Mouse (Mus musculus) G1E (cell line): ENCODE measurements around the gene Gnb3. TPM values are rescaled to one million over a fixed set of nuclear protein-coding genes. Genes with fewer than 3 reads are reported as not detected.

ENCODE experiments used
- ATAC-seq: 2 replicates; pipeline ENCODE4 v1.8.0; 2016; ENCODE audit warnings: mild to moderate bottlenecking; ENCODE audit not compliant: insufficient number of reproducible peaks, poor library complexity, low FRiP score, severe bottlenecking; ENCODE audit errors: extremely low read depth
- DNase-seq: peaks from one replicate; pipeline ENCODE4 v3.0.0; 2012; ENCODE audit warnings: low spot score
- H3K27me3 ChIP-seq: 2 replicates; pipeline ENCODE4 v1.6.1; 2012; ENCODE audit warnings: mild to moderate bottlenecking, low read length, inconsistent platforms; ENCODE audit not compliant: insufficient read depth
- H3K36me3 ChIP-seq: replicated peaks from 2 replicates; pipeline ENCODE3; 2012; ENCODE audit warnings: mild to moderate bottlenecking, inconsistent platforms
- H3K4me1 ChIP-seq: 2 replicates; pipeline ENCODE4 v1.6.1; 2012; ENCODE audit warnings: low read depth, low read length, inconsistent platforms, mixed read lengths; ENCODE audit not compliant: insufficient read depth
- H3K4me3 ChIP-seq: 2 replicates; pipeline ENCODE4 v1.5.1; 2012; ENCODE audit warnings: low read depth, mild to moderate bottlenecking, inconsistent platforms, low read length, moderate library complexity, mixed read lengths
- H3K9me3 ChIP-seq: replicated peaks from 2 replicates; pipeline ENCODE4 v1.6.1; 2012; ENCODE audit warnings: inconsistent platforms
- CTCF ChIP-seq: IDR thresholded peaks from 2 replicates; pipeline ENCODE4 v1.5.1; 2012; ENCODE audit warnings: low read depth, low read length, inconsistent platforms, mixed read lengths
- GATA1 ChIP-seq: IDR thresholded peaks from 2 replicates; pipeline ENCODE4 v1.6.1; 2012; ENCODE audit warnings: borderline replicate concordance, low read length, inconsistent platforms, mixed read lengths
- GATA2 ChIP-seq: IDR thresholded peaks from 2 replicates; pipeline ENCODE4 v1.6.1; 2012; ENCODE audit warnings: low read depth, low read length, inconsistent platforms, borderline replicate concordance
- POLR2AphosphoS5 ChIP-seq: IDR thresholded peaks from 2 replicates; pipeline ENCODE4 v1.6.1; 2012; ENCODE audit warnings: low read depth, low read length, inconsistent platforms; ENCODE audit not compliant: insufficient replicate concordance
- TAL1 ChIP-seq: conservative IDR thresholded peaks from 2 replicates; pipeline ENCODE4 v1.6.1; 2012; ENCODE audit warnings: low read depth, low read length, inconsistent platforms, mixed read lengths
- polyA plus RNA-seq: library from polyadenylated mRNA; stranded (reverse); fragments of >175 nt; gene quantifications from 2 replicates; pipeline ENCODE4 v1.2.3, GENCODE M21; 2012
- total RNA-seq, 2 experiments: library from RNA; stranded (forward) in 1 of 2; stranded (reverse) in 1 of 2; fragments of 200-1000 nt in 1 of 2; fragments of >200 nt in 1 of 2; fragmentation: Nextera tagmentation in 1 of 2; gene quantifications; 2 replicates each; pipeline ENCODE4 v1.2.3; 2014 to 2017

Gene Gnb3
- total and polyA plus RNA-seq, 3 experiments, result 1.1 TPM; not detected in 2

GRCm38 (mm10) chr6:124863125-124863657, 23.1 kb upstream of the Gnb3 start:
- no peak for ATAC-seq
- Histone ChIP-seq H3K27me3 (peaks cover 76% of the 10 kb centered on the region), H3K4me3 (no peak overlapping the region)

GRCm38 (mm10) chr6:124862406-124863124, 22.5 kb upstream of the Gnb3 start:
- DNase-seq, result no peak
- no peak for TF ChIP-seq GATA1
- TF ChIP-seq TAL1, result no peak
- TF ChIP-seq CTCF, result no peak
- TF ChIP-seq POLR2AphosphoS5, result no peak
- TF ChIP-seq GATA2, result no peak
- H3K4me3 ChIP-seq, result no peak overlapping the region

More at GRCm38 (mm10) chr6:124863125-124863657, 23.1 kb upstream of the Gnb3 start:
- TF ChIP-seq TAL1 (no peak), POLR2AphosphoS5 (no peak), CTCF (no peak), GATA2 (no peak)
- no peaks in the 10 kb centered on the region for H3K36me3 ChIP-seq
- H3K4me1 ChIP-seq, result peaks cover 5% of the 10 kb centered on the region; the same call in 1 of the 2 replicates
- no peaks in the 10 kb centered on the region for H3K9me3 ChIP-seq
- DNase-seq, result no peak

GRCm38 (mm10) chr6:124861802-124862201, 21.7 kb upstream of the Gnb3 start:
- ATAC-seq, result no peak
- Histone ChIP-seq H3K4me1 (peaks cover 5% of the 10 kb centered on the region; the same call in 1 of the 2 replicates), H3K4me3 (no peak overlapping the region)

More at GRCm38 (mm10) chr6:124862406-124863124, 22.5 kb upstream of the Gnb3 start:
- Histone ChIP-seq H3K36me3 (no peaks in the 10 kb centered on the region), H3K4me1 (peaks cover 5% of the 10 kb centered on the region; the same call in 1 of the 2 replicates), H3K27me3 (peaks cover 74% of the 10 kb centered on the region), H3K9me3 (no peaks in the 10 kb centered on the region)
- no peak for ATAC-seq

GRCm38 (mm10) chr6:124861266-124861665, 21.2 kb upstream of the Gnb3 start:
- no peaks in the 10 kb centered on the region for H3K9me3 ChIP-seq
- ATAC-seq, result no peak
- peaks cover 72% of the 10 kb centered on the region for H3K27me3 ChIP-seq
- H3K4me3 ChIP-seq, result no peak overlapping the region
- no peak for TF ChIP-seq TAL1
- TF ChIP-seq GATA2, result no peak
- TF ChIP-seq GATA1, result no peak
- TF ChIP-seq POLR2AphosphoS5, result no peak
- TF ChIP-seq CTCF, result no peak
- no peaks in the 10 kb centered on the region for H3K36me3 ChIP-seq
- DNase-seq, result no peak
- peaks cover 5% of the 10 kb centered on the region; the same call in 1 of the 2 replicates for H3K4me1 ChIP-seq

More at GRCm38 (mm10) chr6:124861802-124862201, 21.7 kb upstream of the Gnb3 start:
- Histone ChIP-seq H3K9me3 (no peaks in the 10 kb centered on the region), H3K27me3 (peaks cover 71% of the 10 kb centered on the region), H3K36me3 (no peaks in the 10 kb centered on the region)
- no peak for TF ChIP-seq POLR2AphosphoS5
- no peak for TF ChIP-seq TAL1
- TF ChIP-seq GATA2, result no peak
- no peak for TF ChIP-seq GATA1
- TF ChIP-seq CTCF, result no peak
- no peak for DNase-seq

- Histone ChIP-seq H3K9me3 (no peaks in the 10 kb centered on the region), H3K36me3 (no peaks in the 10 kb centered on the region), H3K27me3 (peaks cover 71% of the 10 kb centered on the region), H3K4me1 (peaks cover 5% of the 10 kb centered on the region; the same call in 1 of the 2 replicates), H3K4me3 (no peak overlapping the region)
- no peak for DNase-seq
- TF ChIP-seq GATA2, result no peak
- TF ChIP-seq CTCF, result no peak
- no peak for TF ChIP-seq GATA1
- TF ChIP-seq TAL1, result no peak
- TF ChIP-seq POLR2AphosphoS5, result no peak
- no peak for ATAC-seq
These were observed 20.4 kb upstream of the Gnb3 start for GRCm38 (mm10) chr6:124860511-124860910.

GRCm38 (mm10) chr6:124859725-124860124, 19.6 kb upstream of the Gnb3 start:
- Histone ChIP-seq H3K4me3 (no peak overlapping the region), H3K9me3 (no peaks in the 10 kb centered on the region), H3K36me3 (no peaks in the 10 kb centered on the region), H3K4me1 (peaks cover 5% of the 10 kb centered on the region; the same call in 1 of the 2 replicates), H3K27me3 (peaks cover 71% of the 10 kb centered on the region)
- TF ChIP-seq GATA1, result no peak
- peak; percentile 55; the same call in 1 of the 2 replicates for TF ChIP-seq CTCF
- DNase-seq, result peak; percentile 59
- ATAC-seq, result peak; percentile 28; the same call in 1 of the 2 replicates
